Mouse (Mus musculus) intestine, embryonic 15.5 days (tissue): ENCODE measurements around the gene Tnfaip8l2. TPM values are rescaled to one million over a fixed set of nuclear protein-coding genes. Genes with fewer than 3 reads are reported as not detected.
"Not testable (repeated sequence)": the region's sequence is repeated elsewhere in the genome, so short reads cannot be mapped to it uniquely, and the experiment has no call there.

Experiments used
- ATAC-seq: fragments of 200-750 bp; cut with Nextera tagmentation; 2 replicates; pipeline ENCODE4 v1.8.0; 2017; ENCODE audit warnings: moderate TSS enrichment, moderate library complexity
- H3K27ac ChIP-seq: fragments of 300-500 bp; sonication (generic); 2 replicates; pipeline ENCODE4 v1.5.1; 2015; ENCODE audit warnings: mild to moderate bottlenecking, inconsistent platforms
- H3K27me3 ChIP-seq: fragments of 300-500 bp; sonication (generic); replicated peaks from 2 replicates; pipeline ENCODE4 v1.6.1; 2015; ENCODE audit warnings: inconsistent platforms
- H3K36me3 ChIP-seq: fragments of 300-500 bp; sonication (generic); 2 replicates; pipeline ENCODE4 v1.6.1; 2015; ENCODE audit warnings: inconsistent platforms
- H3K4me1 ChIP-seq: fragments of 300-500 bp; sonication (generic); replicated peaks from 2 replicates; pipeline ENCODE4 v1.6.1; 2015; ENCODE audit warnings: inconsistent platforms
- H3K4me2 ChIP-seq: fragments of 300-500 bp; sonication (generic); replicated peaks from 2 replicates; pipeline ENCODE4 v1.6.1; 2015; ENCODE audit warnings: mild to moderate bottlenecking, inconsistent platforms
- H3K4me3 ChIP-seq: fragments of 300-500 bp; sonication (generic); replicated peaks from 2 replicates; pipeline ENCODE4 v1.5.1; 2015; ENCODE audit warnings: inconsistent platforms
- H3K9ac ChIP-seq: fragments of 300-500 bp; sonication (generic); 2 replicates; pipeline ENCODE4 v1.6.1; 2015; ENCODE audit warnings: inconsistent platforms
- H3K9me3 ChIP-seq: fragments of 300-500 bp; sonication (generic); 2 replicates; pipeline ENCODE4 v1.6.1; 2016; ENCODE audit warnings: inconsistent platforms
- WGBS: fragments of 180-500 bp; shearing (Covaris S2); methylation state at CpG from one replicate; pipeline ENCODE4 v1.1.7; 2015; 5-methylcytosine and 5-hydroxymethylcytosine counted together
- polyA plus RNA-seq: library from polyadenylated mRNA; unstranded; fragments of >200 nt; fragmentation: Nextera tagmentation; extraction: Ambion mirVana; gene quantifications from 2 replicates; pipeline ENCODE4 v1.2.1, GENCODE M21; 2015

Tnfaip8l2 gene
- polyA plus RNA-seq, 1 experiment from 2014 or later = 4.3 TPM

DNA sequence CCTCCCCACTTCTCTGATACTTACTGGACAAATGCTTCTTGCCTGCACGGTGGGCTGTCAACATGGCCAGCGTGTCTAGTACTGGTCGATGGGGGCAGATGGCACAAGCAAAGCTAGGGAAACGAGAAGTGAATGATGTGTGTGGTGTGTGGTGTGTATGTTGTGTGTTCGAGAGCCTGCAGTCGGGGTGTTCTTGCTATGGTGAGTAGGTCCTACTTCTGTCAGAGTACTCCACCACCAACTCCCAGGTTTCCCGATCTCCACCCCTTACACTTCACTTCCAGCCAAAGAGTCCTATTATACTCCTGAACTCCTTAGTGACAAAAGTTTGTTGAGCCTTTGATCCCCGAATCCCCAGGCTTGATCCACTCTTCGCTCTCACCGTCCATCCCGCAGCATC is 9.0 kb downstream of the Tnfaip8l2 start:
- H3K4me2 ChIP-seq = peak overlapping the region; percentile 69
- 0 out of 2 replicates have a peak, but pooled peaks cover 8% of the 10 kb centered on the region for H3K4me1 ChIP-seq
- H3K27ac ChIP-seq = peak overlapping the region; percentile 63
- peak overlapping the region; percentile 67 for H3K9ac ChIP-seq
- ATAC-seq = no peak
- no peaks in the 10 kb centered on the region for H3K27me3 ChIP-seq
- 52% methylated on average over 11 of the region's 11 CpGs for WGBS
- H3K9me3 ChIP-seq = no peaks in the 10 kb centered on the region
- peaks cover 4% of the 10 kb centered on the region for H3K36me3 ChIP-seq
- H3K4me3 ChIP-seq = peak overlapping the region; percentile 59

DNA sequence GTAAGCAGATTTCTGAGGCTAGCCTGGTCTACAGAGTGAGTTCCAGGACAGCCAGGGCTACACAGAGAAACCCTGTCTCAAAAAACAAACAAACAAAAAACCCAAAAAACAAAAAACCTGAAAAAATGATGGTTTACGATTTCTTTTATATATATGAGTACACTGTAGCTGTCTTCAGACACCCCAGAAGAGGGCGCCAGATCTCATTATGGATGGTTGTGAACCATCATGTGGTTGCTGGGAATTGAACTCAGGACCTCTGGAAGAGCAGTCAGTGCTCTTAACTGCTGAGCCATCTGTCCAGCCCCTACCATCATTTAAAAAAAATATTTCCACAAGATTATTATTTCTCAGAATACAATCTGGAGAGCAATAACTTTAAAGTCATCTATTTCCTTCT is 9.8 kb downstream of the Tnfaip8l2 start:
- not testable (repeated sequence) for H3K9me3 ChIP-seq, H3K4me3 ChIP-seq, ATAC-seq, H3K27me3 ChIP-seq, H3K27ac ChIP-seq, H3K36me3 ChIP-seq, H3K4me2 ChIP-seq, H3K9ac ChIP-seq, H3K4me1 ChIP-seq
- 89% methylated on average over 2 of the region's 2 CpGs for WGBS

DNA sequence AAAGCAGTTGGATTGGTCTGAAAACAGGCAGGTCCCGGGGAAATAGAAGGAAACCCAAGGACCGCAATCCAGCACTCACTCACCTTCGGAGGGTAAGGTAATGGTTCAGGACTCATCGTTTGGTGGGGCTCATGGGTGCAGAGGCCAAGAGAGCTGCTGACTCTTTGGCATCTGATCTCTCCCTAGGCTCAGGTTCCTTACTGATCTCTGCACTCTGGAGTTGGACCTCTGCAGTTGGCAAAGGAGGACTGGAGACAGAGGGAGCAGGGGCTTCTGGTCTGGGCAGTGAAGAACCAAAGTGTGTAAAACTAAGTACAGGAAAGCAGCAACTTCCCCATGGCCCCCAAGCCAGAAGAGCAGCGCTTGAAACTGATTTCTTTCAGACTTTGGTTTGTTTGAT is 12.1 kb downstream of the Tnfaip8l2 start:
- Histone ChIP-seq H3K4me2 (no peak overlapping the region), H3K4me1 (peaks cover 8% of the 10 kb centered on the region), H3K4me3 (no peak overlapping the region), H3K27ac (no peak overlapping the region), H3K9me3 (no peaks in the 10 kb centered on the region), H3K9ac (no peak overlapping the region), H3K36me3 (peaks cover 4% of the 10 kb centered on the region), H3K27me3 (no peaks in the 10 kb centered on the region)
- no peak for ATAC-seq
- 80% methylated on average over 5 of the region's 5 CpGs for WGBS

DNA sequence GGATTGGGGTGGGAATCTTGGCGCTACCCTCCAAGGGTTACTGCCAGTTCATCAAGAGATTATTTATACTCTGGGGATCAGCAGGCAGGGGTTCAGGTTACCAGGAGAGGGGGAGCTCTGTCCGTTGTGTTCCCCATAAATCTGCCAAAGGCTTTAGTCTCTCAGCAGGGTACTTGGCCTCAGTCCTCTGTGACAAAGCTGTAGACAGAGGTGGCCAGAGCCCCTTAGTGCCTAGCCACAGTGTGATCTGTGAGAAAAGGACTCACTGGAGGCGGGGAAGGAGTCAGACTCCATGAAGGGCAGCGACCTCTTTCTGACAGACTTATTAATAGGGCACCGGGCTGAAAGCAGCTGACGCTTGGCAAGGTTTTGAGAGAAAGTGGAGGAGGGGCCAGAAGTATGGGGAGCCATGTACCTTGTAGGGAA is 12.9 kb downstream of the Tnfaip8l2 start:
- H3K4me1 ChIP-seq = peaks cover 9% of the 10 kb centered on the region
- 40% methylated on average over 6 of the region's 6 CpGs for WGBS
- H3K27ac ChIP-seq = no peak overlapping the region
- H3K36me3 ChIP-seq = peaks cover 4% of the 10 kb centered on the region
- no peaks in the 10 kb centered on the region for H3K9me3 ChIP-seq
- H3K27me3 ChIP-seq = no peaks in the 10 kb centered on the region
- no peak overlapping the region for H3K4me2 ChIP-seq
- H3K4me3 ChIP-seq = no peak overlapping the region
- no peak overlapping the region for H3K9ac ChIP-seq
- no peak for ATAC-seq

DNA sequence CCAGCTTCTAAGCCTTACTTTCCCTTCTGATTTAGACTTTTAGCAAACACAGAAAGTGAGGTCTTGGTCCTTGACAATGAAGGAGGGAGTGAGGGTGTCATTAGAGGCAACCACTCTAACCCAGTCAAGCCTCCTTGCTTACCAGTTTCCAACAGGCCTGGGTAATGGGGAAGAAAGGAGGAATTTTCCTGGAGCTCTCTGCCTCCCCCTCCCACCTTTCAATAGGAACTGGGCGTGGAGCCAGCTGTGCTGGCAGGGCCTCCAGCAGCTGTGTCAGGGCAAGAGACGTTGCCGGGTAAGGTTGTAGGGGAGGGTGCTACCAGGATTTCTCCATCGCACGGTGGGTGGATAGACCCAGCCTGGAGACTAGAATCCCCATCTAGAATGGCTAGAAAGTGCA is 17.2 kb downstream of the Tnfaip8l2 start:
- Histone ChIP-seq H3K9me3 (no peaks in the 10 kb centered on the region), H3K4me1 (peaks cover 6% of the 10 kb centered on the region), H3K4me3 (no peak overlapping the region), H3K4me2 (no peak overlapping the region), H3K9ac (no peak overlapping the region), H3K27me3 (no peaks in the 10 kb centered on the region), H3K36me3 (peaks cover 19% of the 10 kb centered on the region), H3K27ac (no peak overlapping the region)
- 17% methylated on average over 5 of the region's 5 CpGs for WGBS
- ATAC-seq = peak; percentile 32; the same call in 1 of the 2 replicates

DNA sequence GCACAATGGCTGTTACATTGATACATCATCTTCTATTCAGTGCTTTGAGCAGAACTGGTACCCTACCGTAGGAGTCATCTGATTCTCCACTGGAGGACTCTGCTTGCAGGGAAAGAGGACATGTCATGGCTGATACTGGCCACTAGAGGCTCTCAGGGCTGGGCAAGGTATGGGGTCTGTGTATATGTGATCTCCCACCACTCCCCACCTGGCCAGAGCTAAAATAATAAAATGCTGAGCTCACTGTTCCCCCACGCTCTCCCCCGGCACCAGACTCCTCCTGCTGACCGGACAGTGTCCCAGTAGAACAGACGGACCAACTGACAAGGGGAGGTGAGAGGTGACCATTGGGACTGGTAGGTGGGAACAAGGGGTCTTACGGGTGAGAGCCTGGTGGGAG is 17.9 kb downstream of the Tnfaip8l2 start, which contains the start of gene Tmod4:
Gene Tmod4 (plus strand): TSS at position 231 of the 400 bp plus-strand sequence.
- Histone ChIP-seq H3K27ac (no peak within 1 kb of the TSS; the same call in 1 of the 2 replicates), H3K4me2 (no peak within 1 kb of the TSS), H3K36me3 (peaks cover 25% of the 10 kb centered on the region), H3K27me3 (no peaks in the 10 kb centered on the region), H3K4me3 (no peak within 1 kb of the TSS), H3K9me3 (no peaks in the 10 kb centered on the region), H3K9ac (no peak within 1 kb of the TSS), H3K4me1 (peaks cover 6% of the 10 kb centered on the region)
- WGBS = 58% methylated on average over 6 of the region's 6 CpGs
- peak; percentile 36; the same call in 1 of the 2 replicates for ATAC-seq

DNA sequence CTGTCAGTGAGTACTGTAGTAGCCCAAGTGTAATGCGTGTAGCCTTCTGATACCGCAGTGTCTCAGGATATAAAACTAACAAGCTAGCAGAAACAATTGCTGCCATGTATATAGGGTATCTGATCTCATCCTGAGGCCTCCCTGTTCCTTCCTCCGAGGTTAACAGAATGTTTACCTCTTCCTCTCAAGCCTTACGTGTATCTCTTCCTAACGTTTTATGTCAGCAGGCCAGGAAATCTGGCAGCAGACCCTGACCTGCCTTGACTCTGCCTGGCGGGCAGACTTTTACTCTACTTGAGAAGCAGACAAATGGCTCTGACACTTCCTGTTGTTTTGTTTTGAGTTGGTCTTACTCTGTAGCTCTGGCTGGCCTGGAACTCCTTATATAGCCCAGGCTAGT is 20.6 kb downstream of the Tnfaip8l2 start:
- 59% methylated on average over 6 of the region's 6 CpGs for WGBS
- no peaks in the 10 kb centered on the region for H3K9me3 ChIP-seq
- H3K4me3 ChIP-seq = no peak overlapping the region
- no peaks in the 10 kb centered on the region for H3K27me3 ChIP-seq
- no peak overlapping the region for H3K27ac ChIP-seq
- H3K9ac ChIP-seq = no peak overlapping the region
- no peak for ATAC-seq
- H3K36me3 ChIP-seq = peaks cover 30% of the 10 kb centered on the region
- peaks cover 6% of the 10 kb centered on the region for H3K4me1 ChIP-seq
- no peak overlapping the region for H3K4me2 ChIP-seq

DNA sequence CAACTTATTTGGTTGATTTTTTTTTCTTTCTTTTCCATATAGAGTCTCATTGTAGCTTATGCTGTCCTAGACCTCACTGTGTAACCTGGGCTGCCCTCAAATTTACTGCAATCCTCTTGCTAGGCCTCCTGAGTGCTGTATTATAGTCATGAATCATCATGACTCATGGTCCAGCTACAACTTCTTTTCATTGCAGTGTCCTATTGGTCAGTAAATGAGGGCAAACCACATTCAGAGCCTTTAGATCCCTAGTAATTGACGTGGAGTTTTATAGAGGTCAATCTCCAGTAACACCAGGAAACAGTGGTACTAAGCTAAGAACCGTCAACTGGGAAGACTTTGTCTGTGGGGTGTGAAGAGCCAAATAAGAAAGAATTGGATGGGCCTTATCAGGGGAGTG is 24.4 kb downstream of the Tnfaip8l2 start:
- 80% methylated on average over 2 of the region's 2 CpGs for WGBS
- Histone ChIP-seq H3K27ac (no peak overlapping the region), H3K4me1 (no peaks in the 10 kb centered on the region), H3K9ac (no peak overlapping the region), H3K4me2 (no peak overlapping the region), H3K9me3 (no peaks in the 10 kb centered on the region), H3K27me3 (no peaks in the 10 kb centered on the region), H3K4me3 (no peak overlapping the region), H3K36me3 (peaks cover 30% of the 10 kb centered on the region)
- ATAC-seq = no peak

DNA sequence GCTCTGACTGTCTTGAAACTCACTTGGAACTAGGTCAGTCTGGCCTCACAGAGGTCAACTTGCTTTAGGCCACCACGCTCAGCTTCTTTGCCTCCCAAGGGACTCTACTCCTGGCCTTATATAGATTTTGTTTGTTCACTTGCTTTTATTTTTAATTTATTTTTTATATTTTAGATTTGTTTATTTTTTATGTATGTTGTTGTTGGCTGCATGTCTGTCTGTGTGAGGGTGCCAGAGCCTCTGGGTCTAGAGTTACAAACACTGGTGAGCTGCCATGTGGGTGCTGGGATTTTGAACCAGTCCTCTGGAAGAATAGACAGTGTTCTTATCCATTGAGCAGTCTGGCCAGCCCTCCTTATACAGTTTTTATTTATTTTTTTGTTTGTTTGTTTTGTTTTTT is 29.4 kb downstream of the Tnfaip8l2 start:
- no peaks in the 10 kb centered on the region for H3K36me3 ChIP-seq
- no peak overlapping the region for H3K27ac ChIP-seq
- no peak for ATAC-seq
- H3K4me2 ChIP-seq = no peak overlapping the region
- no peaks in the 10 kb centered on the region for H3K27me3 ChIP-seq
- no peak overlapping the region for H3K9ac ChIP-seq
- WGBS = 85% methylated on average over 1 of the region's 1 CpGs
- no peak overlapping the region for H3K4me3 ChIP-seq
- peaks cover 10% of the 10 kb centered on the region for H3K4me1 ChIP-seq
- H3K9me3 ChIP-seq = no peaks in the 10 kb centered on the region

DNA sequence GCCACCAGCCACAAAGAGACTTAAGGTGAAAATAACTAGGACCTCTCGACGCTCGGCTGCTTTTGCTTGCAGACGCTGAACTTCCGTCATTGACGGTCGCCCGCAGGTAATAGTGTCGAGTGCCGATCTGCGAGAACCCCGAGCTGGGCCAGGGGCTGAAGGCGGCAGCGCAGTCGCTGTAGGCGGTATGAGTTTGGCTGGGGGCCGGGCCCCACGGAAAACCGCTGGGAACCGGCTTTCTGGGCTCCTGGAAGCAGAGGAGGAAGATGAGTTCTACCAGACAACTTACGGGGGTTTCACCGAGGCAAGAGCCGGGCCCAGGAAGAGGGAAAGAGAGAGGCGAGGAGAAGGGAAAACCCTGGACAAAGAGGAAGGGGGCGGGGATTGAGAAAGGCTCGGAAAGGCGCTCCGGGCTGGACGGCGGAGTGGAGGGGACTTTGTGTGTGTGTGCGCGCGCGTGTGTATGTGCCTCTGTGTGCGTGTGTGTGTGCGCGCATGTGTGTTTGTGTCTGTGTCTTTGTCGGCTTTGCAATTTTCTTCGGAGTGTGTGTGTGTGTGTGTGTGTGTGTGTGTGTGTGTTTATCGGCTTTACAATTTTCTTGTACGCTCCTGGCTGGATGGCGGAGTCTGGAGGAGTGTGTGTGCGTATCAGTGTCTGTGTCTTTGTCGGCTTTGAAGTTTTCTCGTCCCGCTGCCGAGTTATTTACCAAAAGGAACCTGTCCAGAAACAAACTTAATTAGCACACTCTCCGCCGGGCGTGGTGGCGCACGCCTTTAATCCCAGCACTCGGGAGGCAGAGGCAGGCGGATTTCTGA is 31.0 kb downstream of the Tnfaip8l2 start, which contains the start of gene Vps72:
Gene Vps72 (plus strand): TSS at position 112 of the 816 bp plus-strand sequence.
- H3K4me3 ChIP-seq = peak within 1 kb of the TSS; percentile 80
- peak; percentile 79 for ATAC-seq
- H3K27ac ChIP-seq = peak within 1 kb of the TSS; percentile 98
- WGBS = under 1% methylated on average over 54 of the region's 54 CpGs
- H3K27me3 ChIP-seq = no peaks in the 10 kb centered on the region
- peak within 1 kb of the TSS; percentile 85 for H3K9ac ChIP-seq
- no peaks in the 10 kb centered on the region for H3K36me3 ChIP-seq
- peak within 1 kb of the TSS; percentile 54 for H3K4me2 ChIP-seq
- peaks cover 10% of the 10 kb centered on the region for H3K4me1 ChIP-seq
- H3K9me3 ChIP-seq = no peaks in the 10 kb centered on the region

DNA sequence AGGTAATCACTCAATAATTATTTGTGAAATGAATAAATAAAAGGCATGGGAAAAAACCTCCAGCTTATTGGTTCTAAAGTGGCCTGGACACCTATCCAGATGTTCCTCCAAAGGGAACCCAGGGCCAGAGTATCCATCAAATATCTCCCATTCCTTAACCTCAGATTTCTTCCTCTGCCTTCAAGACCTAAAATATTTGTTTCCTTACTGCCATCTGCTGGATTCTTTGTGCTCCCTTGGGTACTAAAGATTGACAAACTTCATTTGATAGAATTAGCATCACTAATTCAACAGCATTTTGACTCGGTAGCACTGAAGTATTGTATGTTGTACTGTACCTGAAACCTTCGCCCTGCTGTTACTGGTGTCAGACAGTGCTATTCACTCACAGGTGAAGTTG is 34.3 kb downstream of the Tnfaip8l2 start:
- Histone ChIP-seq H3K36me3 (no peaks in the 10 kb centered on the region), H3K4me2 (no peak overlapping the region), H3K9ac (no peak overlapping the region), H3K4me1 (peaks cover 16% of the 10 kb centered on the region), H3K9me3 (no peaks in the 10 kb centered on the region), H3K27ac (no peak overlapping the region), H3K27me3 (no peaks in the 10 kb centered on the region), H3K4me3 (no peak overlapping the region)
- no peak for ATAC-seq
- WGBS = 68% methylated on average over 2 of the region's 2 CpGs

DNA sequence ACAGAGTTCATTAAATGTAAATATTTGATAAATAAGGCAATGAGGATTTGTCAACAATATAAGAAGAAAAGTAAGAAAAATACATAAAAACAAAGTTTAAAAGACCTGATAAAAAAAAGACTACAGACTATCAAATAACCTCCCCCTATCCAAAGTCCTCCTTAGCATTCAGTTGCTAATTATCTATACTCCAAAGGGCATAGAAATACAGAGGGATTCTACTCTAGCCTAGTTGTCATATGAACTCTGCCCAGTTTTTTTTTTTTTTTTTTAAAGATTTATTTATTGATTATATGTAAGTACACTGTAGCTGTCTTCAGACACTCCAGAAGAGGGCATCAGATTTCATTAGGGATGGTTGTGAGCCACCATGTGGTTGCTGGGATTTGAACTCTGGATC is 34.9 kb downstream of the Tnfaip8l2 start:
- not testable (repeated sequence) for H3K9me3 ChIP-seq, H3K27ac ChIP-seq, H3K36me3 ChIP-seq, ATAC-seq, H3K27me3 ChIP-seq, H3K9ac ChIP-seq
- peak overlapping the region; percentile 73 for H3K4me3 ChIP-seq
- peak overlapping the region; percentile 68 for H3K4me2 ChIP-seq
- peaks cover 13% of the 10 kb centered on the region for H3K4me1 ChIP-seq
